Mouse (Mus musculus): ENCODE measurements around the gene Pias4.

The Pias4 gene

GRCm38 (mm10) chr10:81139529-81139846, 28.2 kb downstream of the Pias4 start:
- no peak for DNase-seq (ENCODE audit: low read depth in 1 of 2, low spot score in 2 of 2)

GRCm38 (mm10) chr10:81138821-81139528, 28.7 kb downstream of the Pias4 start:
- DNase-seq (ENCODE audit: low read depth in 1 of 2, low spot score in 2 of 2): no peak

DNA sequence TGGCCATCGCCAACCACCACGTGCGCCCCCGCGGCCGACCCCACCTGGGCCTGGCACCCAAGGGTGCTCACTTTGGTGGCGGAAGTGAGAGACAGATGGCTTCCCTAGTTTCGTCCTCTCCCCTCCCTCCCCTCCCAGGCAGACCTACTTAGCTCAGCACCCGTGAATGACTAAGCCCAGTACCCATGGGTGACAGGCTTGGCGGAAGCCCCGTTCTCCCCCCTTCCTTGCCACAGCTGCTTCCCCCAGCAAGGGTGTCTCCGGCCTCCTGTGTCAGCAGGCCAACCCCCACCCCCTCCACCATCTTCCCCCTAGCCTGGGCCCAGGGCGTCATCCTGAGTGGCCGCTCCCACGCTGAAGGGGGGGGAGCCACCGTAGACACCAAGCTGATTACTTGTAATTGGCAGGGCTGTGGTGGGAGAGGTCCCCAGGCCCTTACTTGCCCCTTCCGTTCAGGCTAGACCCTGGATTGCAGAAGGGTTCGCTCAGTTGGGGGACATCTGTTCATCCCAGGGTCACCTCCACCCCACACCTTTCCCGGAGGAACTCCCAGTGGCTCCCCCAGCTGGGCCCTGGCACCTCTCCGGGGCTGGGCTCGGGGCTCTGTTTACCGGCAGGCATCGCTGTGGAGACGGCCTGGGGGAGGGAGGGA, 29.5 kb downstream of the Pias4 start:
- peak in 1 of 2 experiments; percentile 65 for DNase-seq (ENCODE audit: low read depth in 1 of 2, low spot score in 2 of 2)

DNA sequence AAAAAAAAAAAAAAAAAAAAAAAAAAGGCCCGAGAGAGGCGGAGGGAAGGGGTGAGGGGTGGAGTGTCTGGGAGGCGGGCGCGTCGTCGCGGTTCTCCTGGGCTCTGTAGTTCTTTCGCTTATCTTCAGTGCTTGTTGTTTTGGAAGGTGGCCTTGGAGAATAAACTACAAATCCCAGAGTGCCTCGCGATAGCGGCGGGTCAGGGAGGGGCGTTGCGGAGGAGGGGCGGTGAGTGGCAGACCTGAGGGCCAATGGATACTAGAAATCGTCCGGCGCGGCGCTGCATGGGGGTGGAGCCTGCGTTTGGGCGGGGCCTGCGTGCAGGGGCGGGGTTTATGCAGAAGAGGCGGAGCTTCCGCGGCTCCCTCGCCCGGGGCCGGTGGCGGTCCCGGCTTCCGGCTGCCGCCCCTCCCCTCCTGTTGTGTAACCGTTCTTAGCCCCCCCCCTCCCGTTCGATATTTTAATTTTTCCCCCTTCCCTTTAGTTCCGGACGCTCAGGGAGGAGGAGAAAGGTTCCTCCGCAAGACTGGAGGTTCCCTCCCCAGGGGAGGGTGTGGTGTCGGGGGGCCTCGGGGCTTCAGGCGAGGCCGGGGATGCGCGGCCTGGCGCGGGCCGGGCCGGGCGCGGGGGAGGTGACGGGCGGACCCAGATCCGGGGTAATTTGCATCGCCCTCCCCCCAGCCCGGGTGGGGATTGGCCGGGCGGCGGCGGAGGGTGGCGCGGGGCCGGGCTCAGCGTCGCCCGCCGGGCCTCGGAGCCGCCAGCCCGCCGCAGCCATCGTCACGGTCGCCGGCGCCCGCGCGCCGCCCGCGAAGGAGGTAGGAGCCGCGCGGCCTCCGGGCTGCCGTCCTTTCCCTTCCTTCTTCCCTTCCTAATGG, 30.2 kb downstream of the Pias4 start:
- DNase-seq (ENCODE audit: low read depth in 1 of 2, low spot score in 2 of 2): peak; percentile 100

GRCm38 (mm10) chr10:81136706-81137231, 31.0 kb downstream of the Pias4 start:
- peak; percentile 41 to 67 for DNase-seq (ENCODE audit: low read depth in 1 of 2, low spot score in 2 of 2)

- DNase-seq (ENCODE audit: low read depth in 1 of 2, low spot score in 2 of 2): peak in 1 of 2 experiments; percentile 48
Measured at GRCm38 (mm10) chr10:81135831-81136705, 31.7 kb downstream of the Pias4 start.

DNA sequence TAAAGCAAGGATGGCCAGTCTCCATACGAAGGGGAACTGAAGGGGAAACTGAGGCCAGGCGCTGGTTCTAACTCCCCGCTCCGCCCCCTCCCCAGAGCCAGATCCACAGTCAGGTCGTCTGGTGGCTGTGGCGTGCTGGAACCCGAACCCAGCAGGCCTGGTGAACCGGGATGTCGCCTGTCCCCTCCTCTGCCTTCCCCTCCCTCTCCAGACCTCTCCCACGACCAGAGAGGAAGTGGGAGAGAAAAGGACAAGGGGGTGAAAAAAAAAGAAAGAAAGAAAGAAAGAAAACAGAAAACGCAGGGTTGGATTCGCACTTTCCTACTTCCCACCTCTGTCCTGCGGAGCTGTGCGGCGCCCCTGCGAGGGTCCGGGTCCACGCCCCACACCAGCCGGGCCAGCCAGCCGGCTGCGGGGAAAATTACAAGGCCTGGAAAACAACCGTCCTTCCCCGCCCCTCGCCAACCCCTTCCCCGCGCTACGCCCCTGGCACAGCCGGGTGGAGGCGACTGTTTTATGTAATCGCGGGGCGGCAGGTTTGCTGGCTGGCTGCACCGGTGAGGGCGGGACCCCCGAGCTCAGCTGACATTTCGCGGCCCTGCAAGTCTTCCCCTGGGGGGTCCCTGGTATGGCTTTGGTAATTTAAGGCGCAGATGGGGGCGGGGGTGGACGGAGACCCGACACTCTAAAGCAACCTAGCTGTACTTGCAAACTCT, 32.6 kb downstream of the Pias4 start, which contains the start of gene Zbtb7a:
Gene Zbtb7a, plus strand, starts transcription at position 255 of the 716 bp plus-strand sequence.
- DNase-seq (ENCODE audit: low read depth in 1 of 2, low spot score in 2 of 2): no peak

DNA sequence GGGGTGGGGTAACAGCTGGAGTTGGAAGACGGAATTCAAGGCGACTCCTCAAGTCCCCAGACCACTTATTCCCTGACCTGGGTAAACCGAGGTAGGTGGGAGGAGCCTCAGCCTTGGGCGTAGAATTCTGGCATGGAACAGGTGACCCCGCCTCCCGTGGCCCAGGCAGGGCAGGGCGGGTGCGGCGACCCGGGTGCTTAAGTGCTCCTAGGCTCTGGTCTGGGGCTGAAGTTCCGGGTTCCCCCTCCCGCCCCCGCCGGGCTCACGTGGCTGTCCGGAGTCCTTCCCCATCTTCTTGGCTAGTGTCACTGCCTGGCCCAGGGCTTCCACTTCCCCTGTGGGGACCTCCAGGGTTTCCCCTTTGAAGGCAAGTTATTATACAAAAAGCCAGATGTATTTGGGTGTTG, 33.5 kb downstream of the Pias4 start:
- DNase-seq (ENCODE audit: low read depth in 1 of 2, low spot score in 2 of 2): peak; percentile 77 to 89

DNA sequence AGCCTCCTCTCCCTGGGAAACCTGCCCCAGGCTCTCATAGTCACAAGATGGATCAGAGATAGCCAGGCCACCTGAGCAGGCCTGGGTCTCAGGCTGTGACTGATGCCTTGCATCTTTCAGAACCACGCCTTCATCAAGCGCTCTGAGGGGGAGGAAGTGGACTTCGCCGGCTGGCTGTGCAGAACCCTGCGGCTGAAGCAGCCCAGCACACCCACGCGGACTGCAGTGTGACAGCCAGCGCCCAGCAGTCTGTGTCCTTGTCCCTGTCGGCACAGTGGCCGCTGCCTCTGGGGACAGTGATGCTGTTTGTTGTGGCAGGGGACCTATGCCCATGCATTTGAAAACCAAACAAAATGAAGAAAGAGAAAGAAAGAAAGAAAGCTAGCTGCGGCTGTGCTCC, 44.2 kb downstream of the Pias4 start:
- DNase-seq (ENCODE audit: low read depth in 1 of 2, low spot score in 2 of 2): no peak

DNA sequence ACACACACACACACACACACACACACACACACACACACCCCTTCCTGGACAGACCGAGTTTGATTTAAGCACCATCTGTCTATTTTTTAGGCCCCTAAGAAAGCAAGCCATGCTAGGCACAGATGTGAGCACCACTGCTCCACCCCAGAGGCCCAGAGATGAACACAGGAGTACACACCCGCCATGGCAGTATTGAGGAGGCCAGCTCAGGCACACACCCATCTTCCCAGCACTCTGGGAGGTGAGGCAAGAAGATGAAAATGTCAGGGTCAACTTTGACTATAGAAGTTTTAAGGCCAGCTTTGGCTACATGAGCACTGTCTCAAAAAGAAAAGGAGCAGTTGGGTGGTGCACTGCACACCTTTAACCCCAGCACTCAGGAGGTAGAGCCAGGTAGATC, 44.8 kb downstream of the Pias4 start:
- DNase-seq (ENCODE audit: low read depth in 1 of 2, low spot score in 2 of 2): no peak

GRCm38 (mm10) chr10:81120650-81121049, 47.1 kb downstream of the Pias4 start:
- no peak for DNase-seq (ENCODE audit: low read depth in 1 of 2, low spot score in 2 of 2)

DNA sequence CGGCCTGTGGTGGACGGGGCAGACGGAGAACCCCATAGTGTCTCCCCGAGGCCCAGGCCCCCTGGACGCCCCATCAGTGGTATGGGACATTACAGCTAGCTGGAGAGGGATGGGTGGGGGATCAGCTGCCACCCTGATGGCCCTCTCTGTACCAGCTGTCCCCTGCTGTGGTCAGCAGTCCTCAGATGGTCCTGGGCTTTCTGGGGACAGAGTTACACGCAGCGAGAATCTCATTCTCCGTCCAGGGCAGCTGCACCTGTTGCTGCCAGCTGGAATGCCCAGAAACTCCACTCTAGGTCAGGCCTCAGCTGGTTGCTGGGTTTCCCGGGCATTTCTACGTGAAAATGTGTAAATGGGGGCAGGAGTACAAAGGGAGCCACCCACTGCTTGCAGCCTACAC, 48.1 kb downstream of the Pias4 start:
- no peak for DNase-seq (ENCODE audit: low read depth in 1 of 2, low spot score in 2 of 2)

- no peak for DNase-seq (ENCODE audit: low read depth in 1 of 2, low spot score in 2 of 2)
Measured at GRCm38 (mm10) chr10:81112946-81113345, 54.8 kb downstream of the Pias4 start.

GRCm38 (mm10) chr10:81106113-81106721, 61.5 kb downstream of the Pias4 start:
- peak; percentile 51 to 82 for DNase-seq (ENCODE audit: low read depth in 1 of 2, low spot score in 2 of 2)

- peak; percentile 89 to 97 for DNase-seq (ENCODE audit: low read depth in 1 of 2, low spot score in 2 of 2)
Measured at GRCm38 (mm10) chr10:81105565-81106112, 62.1 kb downstream of the Pias4 start, which contains the start of gene Map2k2. Gene Map2k2, plus strand, starts transcription at chr10:81105915.

All from monocyte, adult 2 months (primary cell).